Mouse (Mus musculus): ENCODE measurements around the gene Traf1. TPM values are rescaled to one million over a fixed set of nuclear protein-coding genes. Genes with fewer than 3 reads are reported as not detected.

Traf1 gene
- total and polyA plus RNA-seq, 2 experiments from 2014 or later = 0.86 to 2.7 TPM

- no peak for DNase-seq
- 91% methylated on average over 8 of the region's 8 CpGs for WGBS
- no peaks in the 10 kb centered on the region for H3K36me3 ChIP-seq (ENCODE audit: insufficient read depth)
These were observed 4.8 kb upstream of the Traf1 start for GRCm38 (mm10) chr2:34966243-34966934.

GRCm38 (mm10) chr2:34965806-34966205, 4.2 kb upstream of the Traf1 start:
- H3K27me3 ChIP-seq (ENCODE audit: insufficient read depth, low read length) = no peaks in the 10 kb centered on the region
- DNase-seq (no peak), ATAC-seq (peak; percentile 12; the same call in 1 of the 2 replicates)
- no peaks in the 10 kb centered on the region for H3K9me3 ChIP-seq (ENCODE audit: low read length)
- no peak overlapping the region for H3K4me2 ChIP-seq (ENCODE audit: low read depth)
- H3K36me3 ChIP-seq (ENCODE audit: insufficient read depth) = no peaks in the 10 kb centered on the region
- H3K4me3 ChIP-seq (ENCODE audit: low read depth, low read length) = no peak overlapping the region
- 67% methylated on average over 8 of the region's 8 CpGs for WGBS
- no peak; the same call in 1 of the 2 replicates for TF ChIP-seq CTCF (IDR thresholded peaks at IDR 0.05; ENCODE audit: low read depth)
- H3K27ac ChIP-seq (ENCODE audit: low read depth, low read length) = no peak overlapping the region
- H3K9ac ChIP-seq = no peak overlapping the region
- H3K4me1 ChIP-seq (ENCODE audit: insufficient read depth) = no peaks in the 10 kb centered on the region

More at GRCm38 (mm10) chr2:34966243-34966934, 4.8 kb upstream of the Traf1 start:
- no peak for TF ChIP-seq CTCF (IDR thresholded peaks at IDR 0.05; ENCODE audit: low read depth)
- no peaks in the 10 kb centered on the region for H3K4me1 ChIP-seq (ENCODE audit: insufficient read depth)
- H3K27ac ChIP-seq (ENCODE audit: low read depth, low read length) = no peak overlapping the region
- H3K9me3 ChIP-seq (ENCODE audit: low read length) = no peaks in the 10 kb centered on the region
- no peak overlapping the region for H3K4me2 ChIP-seq (ENCODE audit: low read depth)
- no peak overlapping the region for H3K4me3 ChIP-seq (ENCODE audit: low read depth, low read length)
- no peak overlapping the region for H3K9ac ChIP-seq
- H3K27me3 ChIP-seq (ENCODE audit: insufficient read depth, low read length) = no peaks in the 10 kb centered on the region
- ATAC-seq = no peak

GRCm38 (mm10) chr2:34965293-34965692, 3.7 kb upstream of the Traf1 start:
- H3K4me2 ChIP-seq (ENCODE audit: low read depth) = no peak overlapping the region
- TF ChIP-seq CTCF (IDR thresholded peaks at IDR 0.05; ENCODE audit: low read depth) = no peak
- H3K27ac ChIP-seq (ENCODE audit: low read depth, low read length) = no peak overlapping the region
- ATAC-seq (no peak), DNase-seq (no peak)
- WGBS = 41% methylated on average over 9 of the region's 9 CpGs
- H3K36me3 ChIP-seq (ENCODE audit: insufficient read depth) = no peaks in the 10 kb centered on the region
- no peak overlapping the region for H3K9ac ChIP-seq
- H3K4me1 ChIP-seq (ENCODE audit: insufficient read depth) = no peaks in the 10 kb centered on the region
- no peaks in the 10 kb centered on the region for H3K27me3 ChIP-seq (ENCODE audit: insufficient read depth, low read length)
- H3K4me3 ChIP-seq (ENCODE audit: low read depth, low read length) = no peak overlapping the region
- H3K9me3 ChIP-seq (ENCODE audit: low read length) = no peaks in the 10 kb centered on the region

GRCm38 (mm10) chr2:34964651-34965050, 3.1 kb upstream of the Traf1 start:
- H3K36me3 ChIP-seq (ENCODE audit: insufficient read depth) = no peaks in the 10 kb centered on the region
- H3K27me3 ChIP-seq (ENCODE audit: insufficient read depth, low read length) = no peaks in the 10 kb centered on the region
- no peak overlapping the region for H3K9ac ChIP-seq
- no peaks in the 10 kb centered on the region for H3K9me3 ChIP-seq (ENCODE audit: low read length)
- WGBS = 64% methylated on average over 9 of the region's 9 CpGs
- H3K4me1 ChIP-seq (ENCODE audit: insufficient read depth) = no peaks in the 10 kb centered on the region
- no peak for ATAC-seq
- no peak for DNase-seq
- no peak overlapping the region for H3K27ac ChIP-seq (ENCODE audit: low read depth, low read length)
- no peak for TF ChIP-seq CTCF (IDR thresholded peaks at IDR 0.05; ENCODE audit: low read depth)
- no peak overlapping the region for H3K4me2 ChIP-seq (ENCODE audit: low read depth)
- H3K4me3 ChIP-seq (ENCODE audit: low read depth, low read length) = no peak overlapping the region

- Histone ChIP-seq H3K36me3 (ENCODE audit: insufficient read depth) (no peaks in the 10 kb centered on the region), H3K4me1 (ENCODE audit: insufficient read depth) (no peaks in the 10 kb centered on the region), H3K27me3 (ENCODE audit: insufficient read depth, low read length) (no peaks in the 10 kb centered on the region), H3K9ac (no peak overlapping the region), H3K9me3 (ENCODE audit: low read length) (no peaks in the 10 kb centered on the region), H3K4me2 (ENCODE audit: low read depth) (no peak overlapping the region), H3K27ac (ENCODE audit: low read depth, low read length) (no peak overlapping the region), H3K4me3 (ENCODE audit: low read depth, low read length) (no peak overlapping the region)
- 88% methylated on average over 6 of the region's 6 CpGs for WGBS
- DNase-seq (no peak), ATAC-seq (no peak)
- TF ChIP-seq CTCF (IDR thresholded peaks at IDR 0.05; ENCODE audit: low read depth) = no peak
These were observed 2.7 kb upstream of the Traf1 start for GRCm38 (mm10) chr2:34964230-34964629.

- no peak overlapping the region for H3K9ac ChIP-seq
- H3K4me1 ChIP-seq (ENCODE audit: insufficient read depth) = no peaks in the 10 kb centered on the region
- WGBS = 84% methylated on average over 13 of the region's 13 CpGs
- no peaks in the 10 kb centered on the region for H3K27me3 ChIP-seq (ENCODE audit: insufficient read depth, low read length)
- H3K36me3 ChIP-seq (ENCODE audit: insufficient read depth) = no peaks in the 10 kb centered on the region
- TF ChIP-seq CTCF (IDR thresholded peaks at IDR 0.05; ENCODE audit: low read depth) = no peak
- H3K27ac ChIP-seq (ENCODE audit: low read depth, low read length) = no peak overlapping the region
- DNase-seq = no peak
- H3K4me3 ChIP-seq (ENCODE audit: low read depth, low read length) = no peak overlapping the region
- no peak for ATAC-seq
- H3K9me3 ChIP-seq (ENCODE audit: low read length) = no peaks in the 10 kb centered on the region
- H3K4me2 ChIP-seq (ENCODE audit: low read depth) = no peak overlapping the region
These were observed 1.9 kb upstream of the Traf1 start for GRCm38 (mm10) chr2:34963371-34963956.

- no peak overlapping the region for H3K27ac ChIP-seq (ENCODE audit: low read depth, low read length)
- ATAC-seq (no peak), DNase-seq (no peak)
- H3K36me3 ChIP-seq (ENCODE audit: insufficient read depth) = no peaks in the 10 kb centered on the region
- WGBS = 90% methylated on average over 9 of the region's 9 CpGs
- no peak for TF ChIP-seq CTCF (IDR thresholded peaks at IDR 0.05; ENCODE audit: low read depth)
- H3K4me3 ChIP-seq (ENCODE audit: low read depth, low read length) = no peak overlapping the region
- H3K9me3 ChIP-seq (ENCODE audit: low read length) = no peaks in the 10 kb centered on the region
- no peaks in the 10 kb centered on the region for H3K4me1 ChIP-seq (ENCODE audit: insufficient read depth)
- no peak overlapping the region for H3K4me2 ChIP-seq (ENCODE audit: low read depth)
- H3K27me3 ChIP-seq (ENCODE audit: insufficient read depth, low read length) = no peaks in the 10 kb centered on the region
- H3K9ac ChIP-seq = no peak overlapping the region
These were observed 1.3 kb upstream of the Traf1 start for GRCm38 (mm10) chr2:34962893-34963292.

Measured in forebrain, postnatal 0 days (tissue).